Mouse (Mus musculus) lung, postnatal 36 days (tissue): ENCODE measurements around the gene Tril.

Experiments
- DNase-seq: peaks from one replicate; pipeline ENCODE4 v3.0.0; 2022; ENCODE audit warnings: mixed read lengths

Gene Tril

GRCm38 (mm10) chr6:53820486-53820985, at the start of gene Tril:
Gene Tril (minus strand): TSS chr6:53820830.
- peak; percentile 73 for DNase-seq

DNA sequence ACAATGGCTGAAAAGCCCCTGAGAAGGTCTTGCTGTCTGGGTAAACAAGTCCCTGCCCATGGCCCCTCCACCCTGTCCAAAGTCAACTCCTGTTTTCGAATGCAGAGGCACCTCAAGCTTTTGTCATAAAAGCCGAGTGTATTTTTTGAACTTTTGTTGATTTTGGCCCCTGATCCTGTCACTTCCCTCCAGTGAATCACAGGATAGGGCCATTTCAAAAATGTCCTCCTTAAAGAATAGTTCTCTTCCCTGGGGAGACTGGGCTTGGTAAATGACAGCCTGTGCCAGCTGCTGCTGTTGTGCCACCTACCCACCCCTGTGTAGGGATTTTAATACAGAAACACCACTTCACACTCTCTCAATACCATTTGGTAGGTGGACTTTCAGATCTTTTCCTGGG, 42.4 kb upstream of the Tril start:
- DNase-seq: no peak

GRCm38 (mm10) chr6:53859106-53859505, 38.5 kb upstream of the Tril start:
- DNase-seq: no peak

GRCm38 (mm10) chr6:53857822-53858221, 37.2 kb upstream of the Tril start:
- DNase-seq: no peak

DNA sequence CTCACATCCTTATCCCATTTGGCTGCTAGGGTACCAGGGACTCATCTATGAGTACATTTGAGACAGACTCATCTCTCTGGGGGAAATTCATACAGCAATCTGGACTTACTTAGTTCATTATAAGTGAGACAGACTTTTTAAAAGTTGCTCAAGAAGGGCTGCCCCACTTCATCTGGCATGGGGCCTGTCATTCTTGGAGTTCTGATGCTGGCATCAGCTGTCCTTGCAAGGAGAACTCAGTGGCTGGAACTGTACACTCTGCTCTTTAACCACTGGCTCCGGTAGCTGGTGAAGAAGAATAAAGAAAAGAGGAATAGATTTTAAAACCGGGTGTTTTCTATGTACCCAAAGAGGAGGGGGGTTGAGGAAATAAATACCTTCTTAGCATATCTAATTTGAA, 36.1 kb upstream of the Tril start:
- DNase-seq: peak; percentile 33

- no peak for DNase-seq
Observed at GRCm38 (mm10) chr6:53854971-53855856, 34.6 kb upstream of the Tril start.

DNA sequence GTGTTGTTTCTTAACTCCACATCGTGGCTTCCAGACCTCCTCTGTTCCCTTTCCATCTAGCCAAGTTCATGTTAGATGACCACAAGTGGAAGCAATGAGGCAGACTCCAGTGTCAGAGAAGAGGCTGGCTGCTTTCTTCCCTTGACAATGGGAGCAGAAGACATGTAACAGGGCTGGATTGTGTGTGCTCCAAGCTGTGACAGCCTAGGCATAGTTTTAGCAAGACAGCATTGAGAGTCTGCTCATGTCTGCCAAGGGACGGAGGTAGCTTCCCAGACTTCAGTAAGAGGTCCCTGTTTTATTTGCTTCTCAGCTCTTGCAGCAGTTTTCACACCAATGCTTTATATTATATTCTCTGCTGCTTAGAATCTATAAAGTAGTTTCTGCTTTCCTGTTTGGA, 33.6 kb upstream of the Tril start:
- no peak for DNase-seq

- DNase-seq: no peak
Observed at GRCm38 (mm10) chr6:53853546-53853945, 32.9 kb upstream of the Tril start.

GRCm38 (mm10) chr6:53844626-53845025, 24.0 kb upstream of the Tril start:
- DNase-seq: no peak

- peak; percentile 24 for DNase-seq
Observed at GRCm38 (mm10) chr6:53825213-53825612, 4.6 kb upstream of the Tril start.

DNA sequence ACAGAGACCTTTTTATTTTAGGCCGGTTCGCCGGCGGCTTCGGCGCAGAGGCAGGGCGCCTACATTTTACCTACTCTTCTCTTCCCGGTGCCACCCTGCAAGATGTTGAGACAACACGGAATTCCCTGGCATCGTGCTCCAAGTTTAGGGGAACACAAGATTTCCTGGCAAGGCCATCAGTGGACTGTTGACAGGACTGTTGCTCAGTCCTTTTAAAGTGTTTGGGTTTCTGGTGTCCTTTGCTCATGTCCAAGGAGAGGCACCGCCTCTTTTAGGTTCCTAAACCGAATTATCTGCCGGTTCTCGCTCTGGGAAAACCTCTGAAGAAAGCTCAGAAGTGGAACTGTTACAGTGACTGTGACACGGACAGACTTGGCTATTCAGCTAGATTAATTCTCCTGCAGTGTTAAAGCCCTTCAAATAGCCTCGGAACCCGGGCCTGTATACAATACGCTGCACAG, 441 bp upstream of the Tril start:
- peak; percentile 63 for DNase-seq

- DNase-seq: peak; percentile 35
Observed at GRCm38 (mm10) chr6:53819761-53820485, 707 bp downstream of the Tril start.

DNA sequence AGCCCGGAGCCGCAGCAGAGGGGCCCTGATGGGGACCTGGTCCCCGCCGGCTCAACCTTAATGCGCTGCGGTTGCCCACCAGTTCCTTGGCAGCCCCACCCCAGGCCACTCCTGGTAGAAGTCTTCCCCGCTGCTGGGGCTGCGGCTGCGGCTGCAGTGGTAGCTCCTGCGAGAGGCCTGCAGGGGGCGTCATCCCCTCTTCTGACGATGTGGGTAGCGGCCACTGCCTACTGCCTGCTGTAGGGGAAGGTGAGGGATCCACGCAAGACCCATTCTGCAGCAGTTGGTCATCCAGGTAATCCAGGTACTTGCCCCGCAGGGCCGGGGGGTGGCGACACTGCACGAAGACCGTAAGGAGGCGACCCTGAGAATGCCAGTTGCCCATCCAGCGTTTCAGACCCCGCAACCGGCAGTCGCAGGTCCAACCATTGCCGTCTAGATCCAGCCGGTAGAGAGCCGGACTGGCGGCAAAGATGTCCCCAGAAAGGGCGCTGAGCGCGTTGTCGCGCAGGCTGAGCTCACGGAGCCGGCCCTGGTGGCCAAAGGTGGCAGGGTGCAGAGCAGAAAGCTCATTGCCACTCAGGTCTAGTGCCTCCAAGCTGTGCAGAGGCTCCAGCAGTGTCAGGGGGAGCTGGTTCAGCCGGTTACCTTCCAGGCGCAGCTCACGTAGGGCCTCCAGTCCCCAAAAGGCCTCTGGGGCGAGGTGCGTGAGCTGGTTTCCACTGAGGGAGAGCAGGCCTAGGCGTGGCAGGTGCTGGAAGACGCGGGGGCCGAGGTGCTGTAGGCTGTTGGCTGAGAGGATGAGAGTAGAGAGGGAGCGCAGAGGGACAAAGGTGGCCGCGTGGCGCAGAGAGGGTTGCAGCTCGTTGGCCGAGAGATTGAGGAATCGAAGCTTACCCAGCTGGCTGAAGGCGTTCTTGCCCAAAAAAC, 1.6 kb downstream of the Tril start:
- peak; percentile 49 for DNase-seq

- DNase-seq: peak; percentile 84
Observed at GRCm38 (mm10) chr6:53818264-53818731, 2.3 kb downstream of the Tril start.

DNA sequence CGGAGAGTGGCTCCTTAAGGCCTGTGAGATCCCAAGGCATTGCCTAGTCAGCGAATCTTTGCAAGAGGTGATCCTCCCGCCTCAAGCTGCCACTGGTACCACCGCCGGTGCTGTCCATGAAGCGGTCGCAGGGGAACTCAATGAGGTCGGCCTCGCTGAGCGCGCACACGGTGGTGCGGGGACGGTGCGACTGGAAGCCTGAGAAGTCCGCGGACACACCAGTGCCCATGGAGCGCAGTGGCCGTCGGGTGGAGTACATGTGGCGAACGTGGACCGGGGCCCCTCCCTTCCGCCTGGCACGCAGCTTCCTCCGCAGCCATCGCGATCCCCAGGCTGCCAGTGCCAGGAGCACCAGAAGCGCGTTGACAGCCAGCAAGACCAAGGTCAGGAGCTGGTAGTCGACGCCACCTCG, 2.9 kb downstream of the Tril start:
- DNase-seq: peak; percentile 37

DNA sequence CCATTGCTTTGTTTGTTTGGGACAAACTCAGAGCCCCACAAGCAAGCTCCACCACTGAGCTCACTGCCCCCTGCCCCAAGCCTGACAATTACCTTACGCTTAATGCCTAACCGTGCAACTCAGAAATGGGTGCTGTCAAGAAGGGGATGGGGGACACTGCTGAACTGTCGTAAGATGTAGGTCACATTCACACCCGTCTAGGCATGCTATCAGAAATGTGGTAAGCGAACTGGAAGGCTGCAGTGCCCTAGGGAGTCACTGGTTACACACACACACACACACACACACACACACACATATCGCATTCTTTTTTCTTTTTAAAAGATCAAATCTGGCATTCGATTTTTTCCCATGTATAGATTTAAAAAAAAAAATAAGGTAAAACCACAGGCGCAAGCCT, 4.0 kb downstream of the Tril start:
- DNase-seq: no peak

- no peak for DNase-seq
Observed at GRCm38 (mm10) chr6:53815691-53816090, 4.9 kb downstream of the Tril start.

DNA sequence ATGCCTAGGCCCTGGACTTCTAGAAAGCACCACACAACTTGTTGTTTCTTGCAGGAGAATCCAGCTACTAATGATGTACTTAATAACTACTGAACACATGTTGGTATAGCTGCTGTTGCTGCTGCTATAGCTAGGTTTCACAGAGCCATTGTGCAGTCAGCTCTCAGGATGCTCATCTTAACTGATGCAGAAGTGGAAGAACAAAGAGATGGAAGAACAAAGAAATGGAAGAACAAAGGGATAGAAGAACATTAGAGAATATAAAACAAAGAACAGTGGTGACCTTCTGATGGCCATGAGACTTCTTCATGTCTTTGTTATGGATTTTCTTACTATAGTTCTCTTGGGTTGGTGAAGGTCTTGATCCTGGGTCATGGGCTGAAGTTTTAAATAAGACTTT, 6.4 kb downstream of the Tril start:
- no peak for DNase-seq

- DNase-seq: no peak
Observed at GRCm38 (mm10) chr6:53812242-53812641, 8.4 kb downstream of the Tril start.

- no peak for DNase-seq
Observed at GRCm38 (mm10) chr6:53808801-53809200, 11.8 kb downstream of the Tril start.

GRCm38 (mm10) chr6:53807185-53807584, 13.4 kb downstream of the Tril start:
- DNase-seq: no peak

- no peak for DNase-seq
Observed at GRCm38 (mm10) chr6:53806591-53807023, 14.0 kb downstream of the Tril start.
